Mouse (Mus musculus) stomach, postnatal 0 days (tissue): ENCODE measurements at regions not wholly inside any gene's neighbourhood (a gene's known extent, or its start where the extent isn't known, plus 50 kb on each side); places are given as distances from the start of the nearest gene placed in this dataset.

Experiments
- ATAC-seq: fragments of 200-750 bp; cut with Nextera tagmentation; 2 replicates; pipeline ENCODE4 v1.8.0; 2017; ENCODE audit not compliant: low FRiP score, low TSS enrichment
- DNase-seq: peaks from one replicate; pipeline ENCODE4 v3.0.0-alpha.2; 2016; ENCODE audit warnings: low spot score
- H3K27ac ChIP-seq: fragments of 300-500 bp; sonication (generic); replicated peaks from 2 replicates; pipeline ENCODE4 v1.5.1; 2014; ENCODE audit warnings: mild to moderate bottlenecking, control low read depth
- H3K27me3 ChIP-seq: fragments of 300-500 bp; sonication (generic); 2 replicates; pipeline ENCODE4 v1.6.1; 2014; ENCODE audit warnings: low read length; ENCODE audit not compliant: control insufficient read depth, insufficient read depth
- H3K36me3 ChIP-seq: fragments of 300-500 bp; sonication (generic); 2 replicates; pipeline ENCODE4 v1.6.1; 2014; ENCODE audit warnings: low read length, mixed read lengths; ENCODE audit not compliant: control insufficient read depth, insufficient read depth
- H3K4me1 ChIP-seq: fragments of 300-500 bp; sonication (generic); replicated peaks from 2 replicates; pipeline ENCODE4 v1.6.1; 2014; ENCODE audit warnings: antibody characterized with exemption; ENCODE audit not compliant: control insufficient read depth, insufficient read depth
- H3K4me2 ChIP-seq: fragments of 300-500 bp; sonication (generic); replicated peaks from 2 replicates; pipeline ENCODE4 v1.6.1; 2014; ENCODE audit warnings: low read depth, mild to moderate bottlenecking, control low read depth, moderate library complexity
- H3K4me3 ChIP-seq: fragments of 300-500 bp; sonication (generic); 2 replicates; pipeline ENCODE4 v1.5.1; 2014; ENCODE audit warnings: low read depth, low read length, control low read depth
- H3K9ac ChIP-seq: fragments of 300-500 bp; sonication (generic); 2 replicates; pipeline ENCODE4 v1.6.1; 2014; ENCODE audit warnings: mild to moderate bottlenecking, low read length, control low read depth, mixed read lengths
- H3K9me3 ChIP-seq: fragments of 300-500 bp; sonication (generic); 2 replicates; pipeline ENCODE4 v1.6.1; 2016; ENCODE audit warnings: low read length; ENCODE audit not compliant: control insufficient read depth
- CTCF ChIP-seq: IDR thresholded peaks from 2 replicates; pipeline ENCODE4 v1.5.1; 2016; ENCODE audit warnings: antibody characterized with exemption, low read depth, mild to moderate bottlenecking, moderate library complexity
- EP300 ChIP-seq: optimal IDR thresholded peaks from 2 replicates; pipeline ENCODE3; 2016; ENCODE audit warnings: antibody characterized with exemption
- WGBS: fragments of 180-500 bp; shearing (Covaris S2); extraction: QIAGEN DNeasy Blood & Tissue Kit; methylation state at CpG from one replicate; pipeline ENCODE4 v1.1.7; 2014; 5-methylcytosine and 5-hydroxymethylcytosine counted together

- Histone ChIP-seq H3K27ac (no peak overlapping the region), H3K4me3 (no peak overlapping the region), H3K4me1 (no peaks in the 10 kb centered on the region), H3K9ac (no peak overlapping the region), H3K4me2 (no peak overlapping the region), H3K27me3 (no peaks in the 10 kb centered on the region), H3K36me3 (no peaks in the 10 kb centered on the region), H3K9me3 (no peaks in the 10 kb centered on the region)
- 64% methylated on average over 4 of the region's 4 CpGs for WGBS
- DNase-seq (no peak), ATAC-seq (no peak)
- TF ChIP-seq CTCF, result no peak
- no peak for TF ChIP-seq EP300
These were observed 605.4 kb upstream of the Nr5a2 start for GRCm38 (mm10) chr1:137565573-137566048.

GRCm38 (mm10) chr1:137561686-137562085 is 601.4 kb upstream of the Nr5a2 start:
- no peaks in the 10 kb centered on the region for H3K27me3 ChIP-seq
- TF ChIP-seq EP300, result no peak
- TF ChIP-seq CTCF, result no peak
- H3K9ac ChIP-seq, result no peak overlapping the region
- H3K27ac ChIP-seq, result no peak overlapping the region
- H3K4me3 ChIP-seq, result no peak overlapping the region
- H3K36me3 ChIP-seq, result no peaks in the 10 kb centered on the region
- ATAC-seq (no peak), DNase-seq (no peak)
- no peaks in the 10 kb centered on the region for H3K4me1 ChIP-seq
- no peak overlapping the region for H3K4me2 ChIP-seq
- WGBS, result 79% methylated on average over 3 of the region's 3 CpGs
- no peaks in the 10 kb centered on the region for H3K9me3 ChIP-seq

- 49% methylated on average over 11 of the region's 11 CpGs for WGBS
- no peaks in the 10 kb centered on the region for H3K36me3 ChIP-seq
- H3K9me3 ChIP-seq, result no peaks in the 10 kb centered on the region
- no peak overlapping the region for H3K27ac ChIP-seq
- no peak overlapping the region for H3K4me2 ChIP-seq
- no peaks in the 10 kb centered on the region for H3K4me1 ChIP-seq
- no peak overlapping the region for H3K9ac ChIP-seq
- TF ChIP-seq EP300 (no peak), CTCF (no peak)
- no peaks in the 10 kb centered on the region for H3K27me3 ChIP-seq
- DNase-seq (no peak), ATAC-seq (no peak)
- no peak overlapping the region for H3K4me3 ChIP-seq
These were observed 600.4 kb upstream of the Nr5a2 start for GRCm38 (mm10) chr1:137560389-137561268.

GRCm38 (mm10) chr1:137549659-137550058 is 589.4 kb upstream of the Nr5a2 start:
- no peaks in the 10 kb centered on the region for H3K9me3 ChIP-seq
- ATAC-seq, result no peak
- no peaks in the 10 kb centered on the region for H3K27me3 ChIP-seq
- TF ChIP-seq CTCF, result no peak
- TF ChIP-seq EP300, result no peak
- H3K27ac ChIP-seq, result no peak overlapping the region
- H3K36me3 ChIP-seq, result no peaks in the 10 kb centered on the region
- no peak overlapping the region for H3K4me2 ChIP-seq
- H3K4me1 ChIP-seq, result no peaks in the 10 kb centered on the region
- H3K9ac ChIP-seq, result no peak overlapping the region
- no peak for DNase-seq
- H3K4me3 ChIP-seq, result no peak overlapping the region
- 89% methylated on average over 1 of the region's 1 CpGs for WGBS

GRCm38 (mm10) chr1:137545666-137546065 is 585.4 kb upstream of the Nr5a2 start:
- no peaks in the 10 kb centered on the region for H3K36me3 ChIP-seq
- DNase-seq, result no peak
- H3K4me2 ChIP-seq, result no peak overlapping the region
- no peaks in the 10 kb centered on the region for H3K27me3 ChIP-seq
- no peaks in the 10 kb centered on the region for H3K4me1 ChIP-seq
- no peak overlapping the region for H3K27ac ChIP-seq
- H3K9ac ChIP-seq, result no peak overlapping the region
- H3K4me3 ChIP-seq, result no peak overlapping the region
- TF ChIP-seq EP300 (no peak), CTCF (no peak)
- no peak for ATAC-seq
- no peaks in the 10 kb centered on the region for H3K9me3 ChIP-seq

GRCm38 (mm10) chr1:137543828-137544227 is 583.6 kb upstream of the Nr5a2 start:
- H3K36me3 ChIP-seq, result no peaks in the 10 kb centered on the region
- H3K4me3 ChIP-seq, result no peak overlapping the region
- H3K4me2 ChIP-seq, result no peak overlapping the region
- H3K4me1 ChIP-seq, result no peaks in the 10 kb centered on the region
- DNase-seq, result no peak
- H3K27ac ChIP-seq, result no peak overlapping the region
- TF ChIP-seq CTCF, result no peak
- no peak for TF ChIP-seq EP300
- no peak overlapping the region for H3K9ac ChIP-seq
- no peaks in the 10 kb centered on the region for H3K27me3 ChIP-seq
- H3K9me3 ChIP-seq, result no peaks in the 10 kb centered on the region
- WGBS, result 51% methylated on average over 3 of the region's 3 CpGs
- no peak for ATAC-seq
